Mouse (Mus musculus): Measurements from ENCODE around the gene Bbs5. TPM values are rescaled to one million over a fixed set of nuclear protein-coding genes. Genes with fewer than 3 reads are reported as not detected.

The Bbs5 gene
- polyA plus RNA-seq, 1 experiment from 2014 or later: 8.4 TPM

GRCm38 (mm10) chr2:69649716-69650115 lies 2.7 kb downstream of the Bbs5 start:
- no peak for DNase-seq (ENCODE audit: low spot score)
- Histone ChIP-seq H3K27me3 (replicated peaks; ENCODE audit: control insufficient read depth, insufficient read depth, low read length) (no peaks in the 10 kb centered on the region), H3K36me3 (ENCODE audit: control insufficient read depth, insufficient read depth, low read length) (no peaks in the 10 kb centered on the region), H3K4me1 (replicated peaks; ENCODE audit: control insufficient read depth, insufficient read depth, low read length) (no peaks in the 10 kb centered on the region), H3K27ac (ENCODE audit: low read depth, low read length) (no peak overlapping the region), H3K4me3 (ENCODE audit: low read depth, low read length) (no peak overlapping the region), H3K9ac (ENCODE audit: low read depth, low read length) (no peak overlapping the region), H3K9me3 (ENCODE audit: control insufficient read depth, low read length) (no peaks in the 10 kb centered on the region), H3K4me2 (no peak overlapping the region)
- 90% methylated on average over 5 of the region's 5 CpGs for WGBS
- no peak for ATAC-seq (replicated peaks; ENCODE audit: low FRiP score)

GRCm38 (mm10) chr2:69659326-69659725 lies 12.4 kb downstream of the Bbs5 start:
- Histone ChIP-seq H3K4me2 (no peak overlapping the region), H3K4me3 (ENCODE audit: low read depth, low read length) (no peak overlapping the region), H3K4me1 (replicated peaks; ENCODE audit: control insufficient read depth, insufficient read depth, low read length) (no peaks in the 10 kb centered on the region), H3K9ac (ENCODE audit: low read depth, low read length) (no peak overlapping the region), H3K27me3 (replicated peaks; ENCODE audit: control insufficient read depth, insufficient read depth, low read length) (no peaks in the 10 kb centered on the region), H3K27ac (ENCODE audit: low read depth, low read length) (no peak overlapping the region), H3K9me3 (ENCODE audit: control insufficient read depth, low read length) (no peaks in the 10 kb centered on the region), H3K36me3 (ENCODE audit: control insufficient read depth, insufficient read depth, low read length) (0 out of 2 replicates have a peak, but pooled peaks cover 2% of the 10 kb centered on the region)
- WGBS: 92% methylated on average over 4 of the region's 4 CpGs
- ATAC-seq (replicated peaks; ENCODE audit: low FRiP score) (no peak), DNase-seq (ENCODE audit: low spot score) (no peak)

- Histone ChIP-seq H3K27me3 (replicated peaks; ENCODE audit: control insufficient read depth, insufficient read depth, low read length) (no peaks in the 10 kb centered on the region), H3K4me1 (replicated peaks; ENCODE audit: control insufficient read depth, insufficient read depth, low read length) (no peaks in the 10 kb centered on the region), H3K4me2 (no peak overlapping the region), H3K4me3 (ENCODE audit: low read depth, low read length) (no peak overlapping the region), H3K36me3 (ENCODE audit: control insufficient read depth, insufficient read depth, low read length) (no peaks in the 10 kb centered on the region), H3K9me3 (ENCODE audit: control insufficient read depth, low read length) (no peaks in the 10 kb centered on the region), H3K27ac (ENCODE audit: low read depth, low read length) (no peak overlapping the region), H3K9ac (ENCODE audit: low read depth, low read length) (no peak overlapping the region)
- 72% methylated on average over 13 of the region's 13 CpGs for WGBS
- DNase-seq (ENCODE audit: low spot score) (no peak), ATAC-seq (replicated peaks; ENCODE audit: low FRiP score) (no peak)
Measured at GRCm38 (mm10) chr2:69663827-69664476, 17.0 kb downstream of the Bbs5 start.

- ATAC-seq (replicated peaks; ENCODE audit: low FRiP score) (no peak), DNase-seq (ENCODE audit: low spot score) (no peak)
- 91% methylated on average over 4 of the region's 4 CpGs for WGBS
- no peaks in the 10 kb centered on the region for H3K36me3 ChIP-seq (ENCODE audit: control insufficient read depth, insufficient read depth, low read length)
- no peak overlapping the region for H3K27ac ChIP-seq (ENCODE audit: low read depth, low read length)
- no peaks in the 10 kb centered on the region for H3K9me3 ChIP-seq (ENCODE audit: control insufficient read depth, low read length)
- no peaks in the 10 kb centered on the region for H3K4me1 ChIP-seq (replicated peaks; ENCODE audit: control insufficient read depth, insufficient read depth, low read length)
- H3K27me3 ChIP-seq (replicated peaks; ENCODE audit: control insufficient read depth, insufficient read depth, low read length): no peaks in the 10 kb centered on the region
- no peak overlapping the region for H3K4me3 ChIP-seq (ENCODE audit: low read depth, low read length)
- H3K4me2 ChIP-seq: no peak overlapping the region
- no peak overlapping the region for H3K9ac ChIP-seq (ENCODE audit: low read depth, low read length)
Measured at GRCm38 (mm10) chr2:69667656-69668055, 20.7 kb downstream of the Bbs5 start.

GRCm38 (mm10) chr2:69668414-69668813 lies 21.4 kb downstream of the Bbs5 start:
- H3K27ac ChIP-seq (ENCODE audit: low read depth, low read length): no peak overlapping the region
- H3K4me1 ChIP-seq (replicated peaks; ENCODE audit: control insufficient read depth, insufficient read depth, low read length): no peaks in the 10 kb centered on the region
- no peak for DNase-seq (ENCODE audit: low spot score)
- H3K9ac ChIP-seq (ENCODE audit: low read depth, low read length): no peak overlapping the region
- H3K4me2 ChIP-seq: no peak overlapping the region
- no peaks in the 10 kb centered on the region for H3K9me3 ChIP-seq (ENCODE audit: control insufficient read depth, low read length)
- WGBS: 80% methylated on average over 6 of the region's 6 CpGs
- no peaks in the 10 kb centered on the region for H3K27me3 ChIP-seq (replicated peaks; ENCODE audit: control insufficient read depth, insufficient read depth, low read length)
- ATAC-seq (replicated peaks; ENCODE audit: low FRiP score): no peak
- H3K36me3 ChIP-seq (ENCODE audit: control insufficient read depth, insufficient read depth, low read length): no peaks in the 10 kb centered on the region
- H3K4me3 ChIP-seq (ENCODE audit: low read depth, low read length): no peak overlapping the region

- H3K27me3 ChIP-seq (replicated peaks; ENCODE audit: control insufficient read depth, insufficient read depth, low read length): no peaks in the 10 kb centered on the region
- no peak for ATAC-seq (replicated peaks; ENCODE audit: low FRiP score)
- DNase-seq (ENCODE audit: low spot score): no peak
- no peak within 1 kb of the TSS for H3K9ac ChIP-seq (ENCODE audit: low read depth, low read length)
- 86% methylated on average over 9 of the region's 9 CpGs for WGBS
- H3K4me1 ChIP-seq (replicated peaks; ENCODE audit: control insufficient read depth, insufficient read depth, low read length): no peaks in the 10 kb centered on the region
- H3K27ac ChIP-seq (ENCODE audit: low read depth, low read length): no peak within 1 kb of the TSS
- H3K9me3 ChIP-seq (ENCODE audit: control insufficient read depth, low read length): no peaks in the 10 kb centered on the region
- no peak within 1 kb of the TSS for H3K4me3 ChIP-seq (ENCODE audit: low read depth, low read length)
- no peak within 1 kb of the TSS for H3K4me2 ChIP-seq
- H3K36me3 ChIP-seq (ENCODE audit: control insufficient read depth, insufficient read depth, low read length): no peaks in the 10 kb centered on the region
Measured at GRCm38 (mm10) chr2:69669853-69670252, 22.9 kb downstream of the Bbs5 start, which contains the start of gene Klhl41. Gene Klhl41, plus strand, starts transcription at chr2:69670120.

GRCm38 (mm10) chr2:69673723-69674122 lies 26.8 kb downstream of the Bbs5 start:
- H3K36me3 ChIP-seq (ENCODE audit: control insufficient read depth, insufficient read depth, low read length): no peaks in the 10 kb centered on the region
- H3K27ac ChIP-seq (ENCODE audit: low read depth, low read length): no peak overlapping the region
- DNase-seq (ENCODE audit: low spot score) (no peak), ATAC-seq (replicated peaks; ENCODE audit: low FRiP score) (no peak)
- 75% methylated on average over 5 of the region's 5 CpGs for WGBS
- H3K9me3 ChIP-seq (ENCODE audit: control insufficient read depth, low read length): no peaks in the 10 kb centered on the region
- no peak overlapping the region for H3K4me3 ChIP-seq (ENCODE audit: low read depth, low read length)
- no peaks in the 10 kb centered on the region for H3K27me3 ChIP-seq (replicated peaks; ENCODE audit: control insufficient read depth, insufficient read depth, low read length)
- no peak overlapping the region for H3K4me2 ChIP-seq
- H3K4me1 ChIP-seq (replicated peaks; ENCODE audit: control insufficient read depth, insufficient read depth, low read length): no peaks in the 10 kb centered on the region
- no peak overlapping the region for H3K9ac ChIP-seq (ENCODE audit: low read depth, low read length)

GRCm38 (mm10) chr2:69675266-69675665 lies 28.3 kb downstream of the Bbs5 start:
- no peak overlapping the region for H3K4me3 ChIP-seq (ENCODE audit: low read depth, low read length)
- no peaks in the 10 kb centered on the region for H3K27me3 ChIP-seq (replicated peaks; ENCODE audit: control insufficient read depth, insufficient read depth, low read length)
- WGBS: 87% methylated on average over 9 of the region's 9 CpGs

GRCm38 (mm10) chr2:69676713-69677112 lies 29.7 kb downstream of the Bbs5 start:
- Histone ChIP-seq H3K4me2 (no peak overlapping the region), H3K4me1 (replicated peaks; ENCODE audit: control insufficient read depth, insufficient read depth, low read length) (no peaks in the 10 kb centered on the region), H3K27me3 (replicated peaks; ENCODE audit: control insufficient read depth, insufficient read depth, low read length) (no peaks in the 10 kb centered on the region), H3K27ac (ENCODE audit: low read depth, low read length) (no peak overlapping the region), H3K9me3 (ENCODE audit: control insufficient read depth, low read length) (no peaks in the 10 kb centered on the region), H3K4me3 (ENCODE audit: low read depth, low read length) (no peak overlapping the region), H3K36me3 (ENCODE audit: control insufficient read depth, insufficient read depth, low read length) (no peaks in the 10 kb centered on the region; the same call in 1 of the 2 replicates), H3K9ac (ENCODE audit: low read depth, low read length) (no peak overlapping the region)
- DNase-seq (ENCODE audit: low spot score): no peak
- no peak for ATAC-seq (replicated peaks; ENCODE audit: low FRiP score)
- 54% methylated on average over 2 of the region's 2 CpGs for WGBS

More at GRCm38 (mm10) chr2:69675266-69675665, 28.3 kb downstream of the Bbs5 start:
- H3K4me2 ChIP-seq: no peak overlapping the region
- H3K9ac ChIP-seq (ENCODE audit: low read depth, low read length): no peak overlapping the region
- H3K9me3 ChIP-seq (ENCODE audit: control insufficient read depth, low read length): no peaks in the 10 kb centered on the region
- no peaks in the 10 kb centered on the region for H3K4me1 ChIP-seq (replicated peaks; ENCODE audit: control insufficient read depth, insufficient read depth, low read length)
- ATAC-seq (replicated peaks; ENCODE audit: low FRiP score): no peak
- no peak overlapping the region for H3K27ac ChIP-seq (ENCODE audit: low read depth, low read length)
- no peaks in the 10 kb centered on the region; the same call in 1 of the 2 replicates for H3K36me3 ChIP-seq (ENCODE audit: control insufficient read depth, insufficient read depth, low read length)
- DNase-seq (ENCODE audit: low spot score): no peak
